Mouse (Mus musculus) stomach, embryonic 14.5 days (tissue): ENCODE results near the gene Ripor3. TPM values are rescaled to one million over a fixed set of nuclear protein-coding genes. Genes with fewer than 3 reads are reported as not detected.

Experiments
- ATAC-seq: fragments of 200-750 bp; cut with Nextera tagmentation; 2 replicates; pipeline ENCODE4 v1.8.0; 2017; ENCODE audit warnings: low read depth, moderate TSS enrichment; ENCODE audit not compliant: insufficient number of reproducible peaks, insufficient read depth, low FRiP score
- H3K27ac ChIP-seq: fragments of 300-500 bp; sonication (generic); 2 replicates; pipeline ENCODE4 v1.5.1; 2014; ENCODE audit warnings: mild to moderate bottlenecking, low read length, moderate library complexity, mixed read lengths
- H3K27me3 ChIP-seq: fragments of 300-500 bp; sonication (generic); 2 replicates; pipeline ENCODE4 v1.6.1; 2014; ENCODE audit warnings: low read length, control low read depth, mixed read lengths; ENCODE audit not compliant: control insufficient read depth, insufficient read depth
- H3K36me3 ChIP-seq: fragments of 300-500 bp; sonication (generic); 2 replicates; pipeline ENCODE4 v1.6.1; 2014; ENCODE audit warnings: mild to moderate bottlenecking, control low read depth, low read length, moderate library complexity, mixed read lengths; ENCODE audit not compliant: control insufficient read depth, insufficient read depth
- H3K4me1 ChIP-seq: fragments of 300-500 bp; sonication (generic); 2 replicates; pipeline ENCODE4 v1.6.1; 2014; ENCODE audit warnings: low read length, control low read depth, mixed read lengths; ENCODE audit not compliant: control insufficient read depth, insufficient read depth
- H3K4me2 ChIP-seq: fragments of 300-500 bp; sonication (generic); replicated peaks from 2 replicates; pipeline ENCODE4 v1.6.1; 2014; ENCODE audit warnings: low read depth, low read length, control low read depth
- H3K4me3 ChIP-seq: fragments of 300-500 bp; sonication (generic); 2 replicates; pipeline ENCODE4 v1.5.1; 2014; ENCODE audit warnings: low read depth, low read length, control low read depth
- H3K9ac ChIP-seq: fragments of 300-500 bp; sonication (generic); replicated peaks from 2 replicates; pipeline ENCODE4 v1.6.1; 2014; ENCODE audit warnings: low read depth, mild to moderate bottlenecking, control low read depth, low read length, moderate library complexity, mixed read lengths
- H3K9me3 ChIP-seq: fragments of 300-500 bp; sonication (generic); 2 replicates; pipeline ENCODE4 v1.6.1; 2016; ENCODE audit warnings: low read depth, low read length, control low read depth; ENCODE audit not compliant: control insufficient read depth
- WGBS: fragments of 180-500 bp; shearing (Covaris S2); extraction: QIAGEN DNeasy Blood & Tissue Kit; methylation state at CpG from one replicate; pipeline ENCODE4 v1.1.7; 2014; 5-methylcytosine and 5-hydroxymethylcytosine counted together
- polyA plus RNA-seq: library from polyadenylated mRNA; unstranded; fragments of >200 nt; fragmentation: Nextera tagmentation; extraction: Ambion mirVana; gene quantifications from 2 replicates; pipeline ENCODE4 v1.2.1, GENCODE M21; 2014

Ripor3 gene
- polyA plus RNA-seq, 1 experiment from 2014 or later, result 4.3 TPM

DNA sequence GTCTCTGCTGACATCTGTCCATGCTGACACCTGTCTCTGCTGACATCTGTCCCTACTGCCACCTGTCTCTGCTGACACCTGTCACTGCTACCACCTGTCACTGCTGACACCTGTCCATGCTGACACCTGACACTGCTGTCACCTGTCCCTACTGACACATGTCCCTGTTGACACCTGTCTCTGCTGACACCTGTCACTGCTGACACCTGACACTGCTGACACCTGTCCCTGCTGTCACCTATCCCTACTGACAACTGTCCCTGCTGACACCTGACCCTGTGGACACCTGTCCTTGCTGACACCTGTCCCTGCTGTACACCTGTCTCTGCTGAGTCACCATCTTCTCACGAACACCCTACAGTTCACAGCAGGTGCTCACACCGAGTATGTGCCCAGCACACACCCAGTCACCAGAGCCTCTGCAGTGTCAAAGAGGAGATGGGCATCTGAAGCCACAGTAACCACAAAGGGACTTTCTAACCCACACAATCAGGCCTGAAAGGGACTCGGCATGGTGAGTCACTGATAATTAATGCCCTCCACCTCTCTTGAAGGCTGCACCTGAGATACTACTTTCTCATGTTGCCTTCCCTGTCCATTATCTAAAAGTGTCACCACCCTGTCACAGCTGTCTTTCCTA is 13.5 kb upstream of the Ripor3 start:
- Histone ChIP-seq H3K27ac (no peak overlapping the region), H3K4me1 (peaks cover 22% of the 10 kb centered on the region; the same call in 1 of the 2 replicates), H3K9ac (no peak overlapping the region), H3K4me2 (no peak overlapping the region), H3K36me3 (no peaks in the 10 kb centered on the region), H3K9me3 (no peaks in the 10 kb centered on the region; the same call in 1 of the 2 replicates), H3K4me3 (no peak overlapping the region), H3K27me3 (no peaks in the 10 kb centered on the region)
- no peak for ATAC-seq
- 60% methylated on average over 3 of the region's 3 CpGs for WGBS

DNA sequence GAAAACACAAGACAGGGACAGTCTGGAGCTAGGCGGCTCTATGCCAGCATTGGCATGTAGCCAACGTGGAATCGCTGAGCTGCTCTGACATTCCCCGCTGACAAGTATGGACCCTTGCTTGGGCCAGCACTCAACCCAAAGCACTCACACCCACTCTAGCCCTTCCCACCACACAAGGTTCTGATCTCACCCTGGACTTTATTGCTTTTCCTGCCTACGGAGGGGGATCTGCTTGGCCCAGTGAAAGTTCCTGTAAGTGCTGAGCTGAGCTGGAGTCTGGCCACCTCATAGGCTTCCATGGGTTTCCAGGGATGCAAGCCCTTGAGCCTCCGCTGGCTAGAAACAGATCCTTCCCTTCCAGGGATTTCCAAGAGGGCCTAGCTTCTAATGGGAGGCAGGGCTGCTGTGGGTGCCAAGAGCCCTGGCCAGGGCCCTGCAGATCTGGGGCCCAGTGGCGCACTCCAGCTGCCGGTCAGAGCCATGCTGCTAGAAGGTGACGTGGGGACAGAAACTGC is 8.8 kb upstream of the Ripor3 start:
- Histone ChIP-seq H3K9me3 (no peaks in the 10 kb centered on the region), H3K9ac (no peak overlapping the region), H3K27ac (peak overlapping the region; percentile 84; the same call in 1 of the 2 replicates), H3K36me3 (no peaks in the 10 kb centered on the region), H3K4me3 (no peak overlapping the region), H3K4me1 (peaks cover 22% of the 10 kb centered on the region; the same call in 1 of the 2 replicates), H3K4me2 (no peak overlapping the region), H3K27me3 (no peaks in the 10 kb centered on the region)
- WGBS, result 64% methylated on average over 9 of the region's 9 CpGs
- no peak; the same call in 1 of the 2 replicates for ATAC-seq

DNA sequence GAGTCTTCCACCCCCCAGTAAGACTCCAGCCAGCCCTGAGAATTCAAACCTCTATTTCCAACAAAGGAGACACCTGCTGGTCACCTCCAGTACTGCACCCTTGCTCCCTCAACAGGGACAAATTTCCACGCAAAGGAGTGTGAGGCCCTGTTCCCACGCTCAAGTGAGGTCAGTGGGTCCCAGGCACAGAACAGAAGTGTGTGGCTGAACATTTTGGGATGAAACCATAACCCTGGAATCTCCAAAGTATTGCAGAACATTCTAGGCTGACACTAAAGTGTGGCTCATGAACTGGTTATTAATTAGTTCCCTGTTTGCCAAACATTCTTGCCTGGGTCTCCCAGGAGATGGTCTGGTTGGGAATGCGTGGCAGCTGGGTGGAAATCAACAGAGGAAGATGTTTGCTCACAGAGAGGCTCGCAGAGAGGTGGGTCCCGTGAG is 6.6 kb upstream of the Ripor3 start:
- Histone ChIP-seq H3K9ac (no peak overlapping the region), H3K4me3 (no peak overlapping the region)
- ATAC-seq, result peak; percentile 26; the same call in 1 of the 2 replicates

DNA sequence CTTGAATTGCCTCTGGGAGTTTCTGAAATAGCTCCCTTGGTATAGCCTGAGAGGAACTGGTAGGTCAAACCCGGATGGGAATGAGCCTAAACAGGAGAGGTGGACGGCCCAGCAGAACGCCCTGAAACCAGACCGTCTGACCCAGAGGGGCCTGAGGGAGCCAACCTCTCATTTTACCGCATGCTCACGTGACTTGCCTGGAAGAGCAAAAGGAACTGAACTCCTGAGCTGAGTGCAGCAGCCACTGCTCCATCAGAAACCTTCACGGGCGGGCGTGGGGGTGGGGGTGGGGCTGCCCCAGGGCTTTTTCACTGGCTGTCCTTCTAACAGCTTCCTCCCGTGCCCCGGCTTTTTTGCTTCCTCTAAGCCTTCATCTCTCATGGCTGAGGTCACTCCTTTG is 475 bp upstream of the Ripor3 start:
- Histone ChIP-seq H3K4me2 (no peak overlapping the region), H3K27me3 (no peaks in the 10 kb centered on the region), H3K4me3 (no peak overlapping the region), H3K9ac (no peak overlapping the region), H3K4me1 (peaks cover 20% of the 10 kb centered on the region), H3K36me3 (no peaks in the 10 kb centered on the region), H3K27ac (no peak overlapping the region), H3K9me3 (no peaks in the 10 kb centered on the region)
- no peak for ATAC-seq
- WGBS, result 30% methylated on average over 11 of the region's 11 CpGs

More for the DNA sequence above, 6.6 kb upstream of the Ripor3 start:
- H3K9me3 ChIP-seq, result no peaks in the 10 kb centered on the region
- 23% methylated on average over 5 of the region's 5 CpGs for WGBS
- H3K36me3 ChIP-seq, result no peaks in the 10 kb centered on the region
- peaks cover 22% of the 10 kb centered on the region; the same call in 1 of the 2 replicates for H3K4me1 ChIP-seq
- no peaks in the 10 kb centered on the region for H3K27me3 ChIP-seq
- peak overlapping the region; percentile 39; the same call in 1 of the 2 replicates for H3K27ac ChIP-seq
- no peak overlapping the region for H3K4me2 ChIP-seq

DNA sequence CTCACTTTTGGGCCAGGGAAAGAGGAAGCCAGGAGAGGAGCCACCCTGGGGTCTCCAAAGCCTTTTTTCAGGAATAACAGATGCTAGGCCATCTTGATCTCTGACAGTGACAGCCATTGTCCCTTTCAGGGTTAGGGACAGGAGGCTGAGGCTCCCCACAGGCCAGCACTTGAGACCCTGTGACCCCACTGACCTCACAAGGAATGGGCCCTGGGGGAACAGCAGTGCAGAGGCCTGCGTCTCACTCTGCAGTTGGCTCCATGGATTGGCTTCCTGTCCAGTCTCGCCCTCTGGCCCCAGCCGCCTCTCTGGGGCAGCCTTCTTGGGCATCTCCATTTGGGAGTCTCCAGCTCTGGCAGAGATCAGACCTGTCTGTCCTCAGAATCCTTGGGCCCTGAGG is 2.3 kb downstream of the Ripor3 start:
- no peaks in the 10 kb centered on the region for H3K36me3 ChIP-seq
- no peaks in the 10 kb centered on the region for H3K9me3 ChIP-seq
- H3K4me2 ChIP-seq, result no peak overlapping the region
- 79% methylated on average over 3 of the region's 3 CpGs for WGBS
- no peaks in the 10 kb centered on the region for H3K27me3 ChIP-seq
- H3K9ac ChIP-seq, result no peak overlapping the region
- no peak for ATAC-seq
- H3K4me1 ChIP-seq, result peaks cover 23% of the 10 kb centered on the region
- H3K4me3 ChIP-seq, result no peak overlapping the region
- no peak overlapping the region for H3K27ac ChIP-seq

DNA sequence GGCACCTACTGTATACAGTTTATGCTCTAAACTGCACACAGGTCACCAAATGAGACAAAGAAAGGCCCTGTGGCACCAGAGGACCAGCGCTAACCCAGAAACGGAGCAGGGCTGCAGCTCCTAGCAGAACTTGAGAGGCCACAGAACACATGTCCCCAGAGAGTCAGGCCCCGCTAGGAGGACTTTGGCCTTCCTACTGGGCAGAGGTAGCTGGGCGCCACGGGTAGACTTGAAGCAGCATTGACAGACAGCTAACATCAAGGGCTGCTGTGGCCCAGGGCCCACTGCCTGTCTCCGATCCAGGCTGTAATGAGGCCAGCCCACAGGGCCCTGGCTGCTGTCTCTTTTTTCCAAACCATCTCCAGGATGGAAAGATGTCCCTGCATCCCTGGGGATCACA is 3.9 kb downstream of the Ripor3 start:
- no peak for ATAC-seq
- 74% methylated on average over 6 of the region's 6 CpGs for WGBS
- H3K36me3 ChIP-seq, result no peaks in the 10 kb centered on the region
- H3K9me3 ChIP-seq, result no peaks in the 10 kb centered on the region
- H3K4me1 ChIP-seq, result peaks cover 23% of the 10 kb centered on the region
- no peaks in the 10 kb centered on the region for H3K27me3 ChIP-seq
- H3K4me2 ChIP-seq, result no peak overlapping the region
- H3K27ac ChIP-seq, result no peak overlapping the region
- no peak overlapping the region for H3K4me3 ChIP-seq
- no peak overlapping the region for H3K9ac ChIP-seq

DNA sequence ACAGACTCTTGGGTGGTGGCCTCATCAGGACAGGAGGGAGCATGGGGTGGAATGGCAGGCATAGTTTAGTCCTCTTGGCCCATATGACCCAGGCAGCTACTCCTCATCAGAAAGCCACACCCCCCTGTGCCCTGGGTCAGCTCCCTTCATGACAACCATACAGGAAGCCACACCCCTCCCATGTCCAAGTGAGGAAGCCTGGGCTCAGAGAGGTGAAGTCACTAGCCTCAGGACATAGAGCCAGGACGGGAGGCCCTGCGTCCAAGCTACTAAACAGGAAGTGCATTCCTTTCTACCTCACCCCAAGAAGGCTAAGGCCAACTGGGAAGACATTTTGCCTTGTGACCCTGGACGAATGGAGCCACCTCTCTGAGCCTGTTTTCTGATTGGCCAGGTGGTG is 4.8 kb downstream of the Ripor3 start:
- 31% methylated on average over 3 of the region's 3 CpGs for WGBS
- no peaks in the 10 kb centered on the region for H3K9me3 ChIP-seq

DNA sequence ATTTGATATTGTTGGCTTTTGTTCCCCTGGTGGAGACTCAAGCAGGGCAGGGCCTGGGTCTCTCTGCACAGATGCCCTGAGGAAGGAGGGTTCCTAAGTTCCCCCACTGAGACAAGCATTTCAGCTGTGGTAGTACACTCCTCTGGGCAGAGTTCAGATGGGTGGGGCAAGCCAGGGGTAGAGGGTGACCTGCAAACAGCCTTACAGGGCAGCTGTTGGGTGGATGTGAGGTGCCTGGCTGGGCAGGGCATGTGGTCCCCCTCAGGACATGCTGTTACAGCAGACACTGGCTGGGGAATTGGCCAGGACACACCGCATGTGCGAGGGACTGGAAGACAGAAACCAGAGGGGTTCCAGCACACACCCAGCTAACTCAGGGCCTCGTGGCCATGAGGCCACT is 5.4 kb downstream of the Ripor3 start:
- Histone ChIP-seq H3K36me3 (no peaks in the 10 kb centered on the region), H3K4me3 (no peak overlapping the region), H3K4me2 (no peak overlapping the region), H3K9ac (no peak overlapping the region), H3K27me3 (no peaks in the 10 kb centered on the region), H3K9me3 (no peaks in the 10 kb centered on the region), H3K4me1 (peaks cover 9% of the 10 kb centered on the region; the same call in 1 of the 2 replicates), H3K27ac (no peak overlapping the region)
- 93% methylated on average over 3 of the region's 3 CpGs for WGBS
- ATAC-seq, result no peak

More for the DNA sequence above, 4.8 kb downstream of the Ripor3 start:
- Histone ChIP-seq H3K4me1 (peaks cover 15% of the 10 kb centered on the region), H3K36me3 (no peaks in the 10 kb centered on the region), H3K27me3 (no peaks in the 10 kb centered on the region), H3K4me2 (no peak overlapping the region), H3K9ac (no peak overlapping the region), H3K4me3 (no peak overlapping the region), H3K27ac (no peak overlapping the region)
- peak; percentile 38; the same call in 1 of the 2 replicates for ATAC-seq
